Mouse (Mus musculus) natural killer cell, adult 2 months (primary cell): ENCODE data around the gene Stac.

ENCODE experiments used
- DNase-seq, 2 experiments: peaks; one replicate each; pipeline ENCODE4 v3.0.0; 2022; ENCODE audit warnings: low spot score in 2 of 2

Stac gene

DNA sequence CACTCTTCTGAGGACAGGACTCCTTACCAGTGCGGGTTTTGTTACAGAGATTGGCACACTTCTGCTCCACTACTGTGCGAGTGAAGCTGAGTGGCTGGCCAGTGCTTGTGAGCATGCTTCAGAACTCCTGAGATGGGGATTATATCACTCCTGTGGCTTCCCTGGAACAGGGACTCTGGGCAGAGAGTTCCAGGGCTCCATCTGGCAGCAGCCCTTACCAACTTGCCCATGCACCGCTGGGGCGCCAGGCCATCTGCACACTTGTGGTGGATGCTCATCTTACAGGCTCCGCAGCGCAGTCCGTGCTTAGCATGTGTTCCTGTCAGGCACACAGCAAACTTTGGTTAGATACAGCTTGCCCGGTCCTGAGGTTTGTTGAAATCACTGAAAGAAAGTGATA lies 83.5 kb downstream of the Stac start:
- no peak for DNase-seq

DNA sequence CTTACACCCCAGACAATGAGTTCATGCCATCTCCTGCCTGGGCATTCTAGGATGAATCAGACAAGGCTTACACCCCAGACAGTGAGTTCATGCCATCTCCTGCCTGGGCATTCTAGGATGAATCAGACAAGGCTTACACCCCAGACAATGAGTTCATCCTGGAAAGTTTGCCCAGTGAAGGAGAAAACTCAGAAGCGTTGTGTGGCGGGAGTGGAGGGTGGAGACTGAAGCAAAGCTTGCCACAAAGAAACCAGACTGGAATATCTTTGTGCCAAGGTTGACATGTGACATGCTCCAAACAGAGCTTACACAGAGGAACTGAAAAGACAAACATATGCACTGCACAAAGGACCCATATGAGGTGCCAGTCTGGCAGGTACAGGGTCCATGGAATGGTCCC lies 102.6 kb downstream of the Stac start:
- no peak for DNase-seq

GRCm38 (mm10) chr9:111578784-111579183 lies 111.4 kb downstream of the Stac start:
- DNase-seq, result no peak

DNA sequence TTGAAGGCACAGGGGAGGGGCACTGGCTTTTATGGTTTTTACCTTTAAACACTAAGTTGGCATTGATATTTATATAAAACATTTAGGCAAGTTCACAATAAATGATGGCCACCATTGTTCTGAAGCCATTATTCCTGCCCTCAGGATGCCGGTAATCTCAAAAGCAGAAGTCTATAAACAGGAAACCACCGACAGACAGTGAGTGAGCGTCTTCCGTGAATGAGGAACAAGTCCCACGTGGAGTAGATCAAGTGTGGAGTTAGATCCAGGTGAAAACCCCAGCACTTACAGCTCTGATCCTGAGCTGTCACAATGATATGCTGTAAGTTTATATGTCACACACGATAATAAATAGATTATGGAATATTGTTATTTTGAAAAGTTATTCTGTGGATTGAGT lies 112.7 kb downstream of the Stac start:
- DNase-seq, result no peak

DNA sequence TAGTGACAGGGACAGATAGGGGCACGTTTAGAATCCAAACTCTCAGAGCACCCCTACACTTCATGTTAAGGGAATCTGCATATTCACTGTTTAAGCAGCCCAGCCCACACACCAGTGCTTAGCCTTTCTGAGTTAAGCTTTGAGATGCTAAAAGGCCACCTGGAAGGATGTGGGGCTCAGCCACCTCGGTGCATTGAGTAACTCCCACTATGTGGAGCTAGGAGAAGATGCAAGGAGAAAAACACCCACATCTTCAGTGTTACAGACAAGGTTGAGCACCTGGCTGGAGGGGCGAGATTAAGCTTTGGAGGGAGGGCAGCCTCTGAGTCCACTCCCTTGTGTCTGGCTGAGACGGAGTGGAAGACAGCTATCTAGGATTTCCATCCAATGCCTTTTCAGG lies 114.3 kb downstream of the Stac start:
- no peak for DNase-seq

DNA sequence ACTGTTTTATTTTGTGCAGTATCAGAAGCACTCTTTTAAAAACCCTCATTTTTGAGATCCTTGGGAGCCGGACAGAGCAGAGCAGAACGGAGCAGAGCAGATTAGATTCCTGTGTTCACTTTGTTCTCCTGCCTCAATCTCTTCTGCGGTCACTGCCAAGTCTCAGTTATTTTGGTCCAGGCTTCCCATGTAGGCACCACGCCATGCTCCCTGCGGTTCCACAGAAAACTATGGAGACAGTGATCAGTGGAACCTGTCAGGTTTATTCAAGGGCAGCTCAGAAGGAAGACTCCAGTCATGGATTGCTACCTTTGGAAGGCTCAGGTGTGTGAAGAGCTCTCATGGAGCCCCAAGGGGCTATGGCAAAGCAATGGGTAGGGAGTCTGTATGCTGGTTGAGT lies 116.3 kb downstream of the Stac start:
- no peak for DNase-seq

GRCm38 (mm10) chr9:111571619-111572018 lies 118.5 kb downstream of the Stac start:
- DNase-seq, result no peak

DNA sequence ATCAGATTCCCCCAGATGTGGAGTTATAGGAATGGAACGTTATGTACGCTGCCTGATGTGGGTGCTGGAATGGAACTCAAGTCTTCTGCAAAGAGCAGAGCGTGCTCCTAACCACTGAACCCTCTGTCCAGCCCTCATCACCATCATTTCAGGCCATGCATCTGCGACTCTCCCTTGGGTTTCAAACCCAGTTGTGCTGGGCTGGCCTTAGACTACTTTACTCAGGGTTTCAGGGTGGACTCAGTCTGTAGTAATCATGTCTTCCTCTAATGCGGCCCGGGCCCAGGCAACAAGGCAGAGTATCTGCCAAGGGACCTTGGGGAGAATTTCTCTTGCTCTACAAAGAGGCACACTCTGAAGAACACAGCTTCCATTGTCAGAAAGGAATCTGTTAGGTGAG lies 126.0 kb downstream of the Stac start:
- DNase-seq, result no peak

DNA sequence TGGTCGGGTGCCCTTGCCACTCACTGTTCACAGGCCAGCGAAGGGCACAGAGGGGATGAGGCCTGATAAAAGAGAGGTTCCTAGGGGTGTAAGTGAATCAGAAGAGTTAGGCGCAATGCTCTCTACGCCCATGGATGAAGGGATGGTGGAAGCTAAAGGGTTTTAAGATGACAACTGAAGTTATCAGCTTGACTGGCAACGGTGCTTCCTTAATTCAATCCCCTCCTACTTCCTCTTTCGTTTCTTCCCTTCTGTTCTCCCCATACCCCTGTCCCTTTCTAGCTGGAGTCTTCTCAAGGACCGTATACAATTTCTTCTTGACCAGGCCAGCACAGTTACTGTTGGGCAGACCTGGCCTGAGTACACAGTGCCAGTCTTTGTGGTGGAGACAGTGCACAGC lies 126.9 kb downstream of the Stac start:
- no peak for DNase-seq

DNA sequence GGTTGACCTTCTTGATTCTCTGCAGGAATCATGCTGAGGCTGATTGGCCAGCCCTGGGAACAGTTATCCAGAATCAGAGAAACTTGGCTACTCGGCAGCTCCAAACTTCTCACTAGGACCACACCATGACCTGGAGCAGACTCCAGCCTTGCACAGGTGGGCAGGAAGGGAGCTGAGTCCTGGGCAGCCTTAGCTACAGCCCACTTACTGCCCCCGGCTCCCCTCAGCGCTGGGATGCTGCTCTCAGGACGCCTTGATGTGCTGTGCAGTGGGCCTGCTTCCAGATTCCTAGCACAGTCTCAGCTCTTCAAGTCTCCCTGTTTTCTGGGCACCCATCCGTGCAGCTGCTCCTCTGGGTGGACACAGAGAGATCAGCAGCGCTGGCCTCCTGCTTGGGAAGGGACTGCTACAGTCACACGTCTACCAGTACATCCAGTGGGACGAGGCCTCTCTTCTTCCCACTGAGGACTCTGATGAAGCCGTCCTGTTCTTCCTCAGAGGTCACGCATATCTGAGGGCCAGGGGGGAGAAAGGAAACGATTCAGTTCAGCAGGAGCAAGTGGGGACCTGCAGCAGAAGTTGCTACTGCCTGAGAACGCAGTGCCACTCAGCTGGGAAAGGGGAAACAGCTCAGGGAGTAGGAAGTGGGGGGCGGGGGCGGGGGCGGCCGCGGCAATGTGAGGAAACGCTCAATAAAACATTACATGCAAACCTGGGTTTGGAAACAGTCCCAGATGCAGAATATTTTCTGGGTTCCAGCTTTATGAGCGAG lies 127.7 kb downstream of the Stac start:
- DNase-seq, result no peak

DNA sequence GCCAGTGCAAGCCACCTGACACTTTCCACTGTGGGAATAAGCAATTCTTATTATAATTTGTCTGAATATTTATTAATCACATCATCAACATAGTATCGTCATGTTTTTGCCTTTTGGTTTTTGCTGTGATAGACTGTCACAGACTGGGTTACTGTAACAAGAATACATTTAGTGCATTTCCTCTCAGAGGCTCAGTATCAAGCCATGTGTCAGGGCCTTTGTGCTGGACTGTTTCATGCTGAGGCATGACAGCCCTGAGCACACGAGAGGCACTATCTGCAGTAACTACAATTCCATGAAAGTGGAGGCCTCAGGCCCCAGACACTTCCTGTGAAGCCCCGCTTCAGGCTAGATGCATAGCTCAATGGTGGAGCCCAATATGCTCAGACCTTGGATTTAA lies 133.4 kb downstream of the Stac start:
- no peak for DNase-seq

- no peak for DNase-seq
These were observed 137.3 kb downstream of the Stac start for GRCm38 (mm10) chr9:111552865-111553264.

DNA sequence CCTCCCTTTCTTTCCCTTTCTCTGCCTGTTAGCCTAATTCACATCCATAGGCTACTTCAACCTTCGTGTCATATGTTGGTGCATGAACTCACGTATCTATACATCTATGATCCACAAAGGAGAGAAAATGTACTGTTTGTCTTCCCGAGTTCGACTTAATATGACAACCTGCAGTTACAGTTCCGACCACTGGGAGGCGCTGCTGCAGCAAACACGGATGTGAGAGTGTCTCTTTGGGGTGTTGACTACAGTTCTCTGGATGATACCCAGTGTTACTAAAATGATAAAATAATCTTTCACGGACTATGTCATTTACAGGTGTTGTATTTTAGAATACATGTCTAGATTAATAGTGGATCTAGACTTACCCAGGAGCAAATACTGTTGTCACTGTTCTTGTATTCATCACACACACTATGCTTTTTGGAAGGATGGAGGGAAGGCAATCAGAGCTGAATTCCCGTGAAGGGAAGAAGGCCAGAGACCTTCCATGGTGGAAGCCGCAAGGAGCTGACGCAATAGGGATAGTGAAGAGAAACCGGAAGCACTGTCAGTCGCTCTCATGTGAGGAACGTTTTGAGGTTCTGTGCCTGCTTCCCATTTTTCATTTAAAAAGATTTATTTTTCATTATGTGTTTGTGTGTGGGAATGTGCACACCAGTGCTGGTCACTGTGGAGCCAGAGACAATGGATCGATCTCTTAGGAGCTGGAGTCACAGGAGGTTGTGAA lies 138.5 kb downstream of the Stac start:
- DNase-seq, result peak in 1 of 2 experiments; percentile 4

DNA sequence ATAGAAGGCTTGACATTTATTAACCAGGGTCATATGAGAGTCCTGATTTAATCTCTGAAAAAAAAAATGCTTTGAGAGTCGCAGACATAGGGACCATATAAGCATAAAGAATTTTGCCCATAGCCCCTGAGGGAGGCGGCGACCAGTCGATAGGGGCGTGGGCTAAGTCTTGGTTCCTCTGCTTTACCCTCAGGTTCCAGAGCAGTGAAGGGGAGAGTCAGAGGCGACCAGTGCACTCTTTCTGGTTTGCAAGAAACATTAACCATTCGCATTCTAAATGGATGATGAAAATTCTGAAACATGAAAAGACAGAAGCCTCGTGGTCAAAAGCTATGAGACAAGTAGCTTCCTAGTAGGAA lies 139.2 kb downstream of the Stac start:
- no peak for DNase-seq

- DNase-seq, result no peak
These were observed 139.7 kb downstream of the Stac start for GRCm38 (mm10) chr9:111550281-111550962.

DNA sequence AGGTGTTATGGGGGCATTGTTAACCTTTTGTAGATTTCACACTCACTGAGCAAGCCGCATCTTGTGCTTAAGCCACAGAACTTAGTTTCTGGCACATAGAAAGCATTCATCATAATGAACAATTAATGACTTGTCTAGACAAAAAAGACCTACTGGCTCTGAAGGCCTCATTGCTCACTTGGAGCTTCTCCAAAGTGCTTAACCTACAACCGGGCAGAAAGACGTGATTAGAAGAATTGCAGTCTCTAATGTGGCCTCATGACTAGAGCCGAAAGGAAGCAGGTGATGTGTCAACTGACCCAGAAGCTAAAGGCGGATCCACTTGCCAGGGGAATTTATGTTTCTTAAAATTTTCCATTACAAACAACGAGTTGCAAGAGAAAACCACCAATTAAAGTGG lies 147.5 kb downstream of the Stac start:
- no peak for DNase-seq

GRCm38 (mm10) chr9:111535445-111536064 lies 154.6 kb downstream of the Stac start:
- no peak for DNase-seq

- no peak for DNase-seq
These were observed 155.3 kb downstream of the Stac start for GRCm38 (mm10) chr9:111534744-111535423.

GRCm38 (mm10) chr9:111523871-111524270 lies 166.3 kb downstream of the Stac start:
- no peak for DNase-seq

DNA sequence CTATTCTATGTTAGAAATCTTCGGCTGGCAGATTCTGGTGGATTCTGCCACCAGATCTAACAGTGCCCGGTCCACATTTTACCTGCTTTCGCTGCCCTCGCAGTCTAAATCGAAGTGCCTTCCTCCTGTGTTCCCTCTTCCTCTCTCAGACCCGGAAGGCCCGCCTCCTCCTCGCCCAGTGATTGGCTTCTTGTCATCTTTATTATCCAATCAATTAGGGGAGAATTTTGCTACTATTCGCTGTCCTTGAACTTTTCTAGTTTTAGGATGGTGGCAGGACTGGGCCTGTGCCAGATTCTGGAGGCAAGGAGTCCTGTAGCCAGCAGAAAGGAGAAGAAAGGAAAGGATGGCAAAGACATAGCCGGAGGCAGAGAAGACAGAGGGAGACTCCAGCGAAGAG lies 167.0 kb downstream of the Stac start:
- no peak for DNase-seq

- DNase-seq, result no peak
These were observed 167.9 kb downstream of the Stac start for GRCm38 (mm10) chr9:111522226-111522625.

DNA sequence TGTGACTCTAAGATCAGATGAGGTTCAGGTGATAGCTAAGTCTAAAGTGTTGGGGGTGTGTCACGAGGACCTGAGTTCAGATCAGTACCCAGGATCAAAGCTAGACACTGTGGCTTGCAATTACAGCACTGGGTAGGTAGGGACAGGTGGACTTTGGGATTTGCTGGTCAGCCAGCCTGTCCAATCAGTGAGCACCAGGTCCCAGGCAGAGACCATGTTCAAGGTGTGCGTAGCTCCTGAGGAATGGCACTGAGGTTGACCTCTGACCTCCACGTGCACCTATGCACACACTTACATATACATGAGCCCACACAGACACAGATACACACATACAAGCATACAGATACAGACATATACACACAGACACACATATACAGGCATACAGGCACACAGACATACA lies 174.6 kb downstream of the Stac start:
- no peak for DNase-seq
